Mouse (Mus musculus) left cerebral cortex, postnatal 4 days (tissue): ENCODE measurements around the gene Frmpd1. TPM values are rescaled to one million over a fixed set of nuclear protein-coding genes. Genes with fewer than 3 reads are reported as not detected.

Experiments used
- DNase-seq: peaks from one replicate; pipeline ENCODE4 v3.0.0-alpha.2; 2022
- intact Hi-C: fragments of 180-260 bp; cut with DNase I; formaldehyde crosslinking; loops from one replicate; pipeline ENCODE4 v1.15.1; 2025
- total RNA-seq, 2 experiments: library from RNA; stranded (reverse); gene quantifications; 2 replicates each; pipeline ENCODE4 v1.2.3; 2021

The Frmpd1 gene
- total RNA-seq, 2 experiments from 2014 or later: 16.5 to 18.5 TPM

GRCm38 (mm10) chr4:45308606-45309005 lies 123.9 kb downstream of the Frmpd1 start:
- no peak for DNase-seq
- intact Hi-C loops: loop anchor here (10.0 kb wide), 1 partner anchor 274 kb away; no protein-coding TSS in a partner anchor

- DNase-seq: no peak
- intact Hi-C loops: no loop called here
These were observed 126.4 kb downstream of the Frmpd1 start for GRCm38 (mm10) chr4:45311056-45311455.

- intact Hi-C loops: no loop called here
- DNase-seq: peak; percentile 79
These were observed 135.6 kb downstream of the Frmpd1 start for GRCm38 (mm10) chr4:45320159-45320816.

GRCm38 (mm10) chr4:45331139-45331538 lies 146.5 kb downstream of the Frmpd1 start:
- no peak for DNase-seq
- intact Hi-C loops: no loop called here

GRCm38 (mm10) chr4:45332466-45332865 lies 147.8 kb downstream of the Frmpd1 start:
- intact Hi-C loops: no loop called here
- no peak for DNase-seq

Other genes with a start within 250 kb of the Frmpd1 start
- gene Grhpr, start 203.5 kb upstream of the Frmpd1 start, total RNA-seq: 10 to 100 TPM in 1 of 2 experiments, 1 to 10 TPM in 1; 9.8 to 12.0 TPM
- gene Zbtb5, start 172.5 kb upstream of the Frmpd1 start, total RNA-seq: 10 to 100 TPM; 30.9 to 33.0 TPM
- gene Polr1e, start 166.3 kb upstream of the Frmpd1 start, total RNA-seq: 10 to 100 TPM; 21.0 to 22.6 TPM
- 10 to 100 TPM; 29.6 to 30.8 TPM for gene Fbxo10, start 100.3 kb upstream of the Frmpd1 start, total RNA-seq
- gene Tomm5, start 76.8 kb upstream of the Frmpd1 start, total RNA-seq: 10 to 100 TPM; 54.3 to 60.2 TPM
- 10 to 100 TPM; 16.8 to 23.2 TPM for gene Trmt10b, start 112.3 kb downstream of the Frmpd1 start, total RNA-seq
- 10 to 100 TPM; 22.4 to 22.8 TPM for gene Dcaf10, start 157.2 kb downstream of the Frmpd1 start, total RNA-seq
- 10 to 100 TPM; 13.4 to 13.7 TPM for gene Exosc3, start 157.9 kb downstream of the Frmpd1 start, total RNA-seq
- 100 to 1,000 TPM; 113 to 116 TPM for gene Slc25a51, start 223.9 kb downstream of the Frmpd1 start, total RNA-seq